Mouse (Mus musculus) limb, embryonic 14.5 days (tissue): ENCODE results near the gene Prrc2b. TPM values are rescaled to one million over a fixed set of nuclear protein-coding genes. Genes with fewer than 3 reads are reported as not detected.

Experiments
- ATAC-seq: fragments of 200-750 bp; cut with Nextera tagmentation; 2 replicates; pipeline ENCODE4 v1.8.0; 2017; ENCODE audit warnings: low read depth, moderate number of reproducible peaks, moderate TSS enrichment; ENCODE audit not compliant: low FRiP score
- DNase-seq: peaks from one replicate; pipeline ENCODE4 v3.0.0-alpha.2; 2015; ENCODE audit warnings: low spot score
- H3K27ac ChIP-seq: fragments of 300-500 bp; sonication (generic); replicated peaks from 2 replicates; pipeline ENCODE4 v1.5.1; 2014; ENCODE audit warnings: low read depth, mild to moderate bottlenecking, low read length, moderate library complexity, mixed read lengths
- H3K27me3 ChIP-seq: fragments of 300-500 bp; sonication (generic); 2 replicates; pipeline ENCODE4 v1.6.1; 2014; ENCODE audit warnings: low read length, mixed read lengths; ENCODE audit not compliant: control insufficient read depth, insufficient read depth
- H3K36me3 ChIP-seq: fragments of 300-500 bp; sonication (generic); 2 replicates; pipeline ENCODE4 v1.6.1; 2014; ENCODE audit warnings: mild to moderate bottlenecking, low read length, moderate library complexity, mixed read lengths; ENCODE audit not compliant: control insufficient read depth, insufficient read depth
- H3K4me1 ChIP-seq: fragments of 300-500 bp; sonication (generic); 2 replicates; pipeline ENCODE4 v1.6.1; 2014; ENCODE audit warnings: antibody characterized with exemption, low read length, mixed read lengths; ENCODE audit not compliant: control insufficient read depth, insufficient read depth
- H3K4me2 ChIP-seq: fragments of 300-500 bp; sonication (generic); replicated peaks from 2 replicates; pipeline ENCODE4 v1.6.1; 2014; ENCODE audit warnings: low read depth, mild to moderate bottlenecking, low read length, moderate library complexity; ENCODE audit not compliant: severe bottlenecking
- H3K4me3 ChIP-seq: fragments of 300-500 bp; sonication (generic); replicated peaks from 2 replicates; pipeline ENCODE4 v1.5.1; 2014; ENCODE audit warnings: low read length
- H3K9ac ChIP-seq: fragments of 300-500 bp; sonication (generic); 2 replicates; pipeline ENCODE4 v1.6.1; 2014; ENCODE audit warnings: mild to moderate bottlenecking, low read depth, low read length, moderate library complexity; ENCODE audit not compliant: severe bottlenecking
- H3K9me3 ChIP-seq: fragments of 300-500 bp; sonication (generic); 2 replicates; pipeline ENCODE4 v1.6.1; 2016; ENCODE audit warnings: low read length; ENCODE audit not compliant: control insufficient read depth
- POLR2A ChIP-seq: fragments of 200-500 bp; IDR thresholded peaks from 2 replicates; pipeline ENCODE4 v1.8.0; 2012; ENCODE audit warnings: inconsistent platforms, mild to moderate bottlenecking, moderate library complexity, borderline replicate concordance; ENCODE audit not compliant: insufficient read depth, insufficient read length; ENCODE audit errors: extremely low read depth
- WGBS: fragments of 180-500 bp; shearing (Covaris S2); extraction: QIAGEN DNeasy Blood & Tissue Kit; methylation state at CpG from one replicate; pipeline ENCODE4 v1.1.7; 2014; 5-methylcytosine and 5-hydroxymethylcytosine counted together
- polyA plus RNA-seq, 2 experiments: library from polyadenylated mRNA; depleted of rRNA in 1 of 2; stranded (reverse) in 1 of 2; unstranded in 1 of 2; fragments of >200 nt; fragmentation: Nextera tagmentation in 1 of 2; extraction: Ambion mirVana in 1 of 2; gene quantifications; 2 replicates each; pipeline versions ENCODE4 v1.2.1 to v1.2.3; 2012 to 2014

The Prrc2b gene
- polyA plus RNA-seq, 2 experiments = 74.6 to 78.2 TPM

- H3K4me2 ChIP-seq = no peak overlapping the region
- no peaks in the 10 kb centered on the region; the same call in 1 of the 2 replicates for H3K36me3 ChIP-seq
- TF ChIP-seq POLR2A = no peak
- DNase-seq = no peak
- ATAC-seq = no peak
- no peaks in the 10 kb centered on the region for H3K27me3 ChIP-seq
- no peak overlapping the region for H3K4me3 ChIP-seq
- H3K4me1 ChIP-seq = peaks cover 22% of the 10 kb centered on the region
- H3K27ac ChIP-seq = no peak overlapping the region
- 86% methylated on average over 11 of the region's 11 CpGs for WGBS
- no peaks in the 10 kb centered on the region for H3K9me3 ChIP-seq
- no peak overlapping the region for H3K9ac ChIP-seq
These were observed 26.6 kb downstream of the Prrc2b start for GRCm38 (mm10) chr2:32177397-32178060.

- no peak overlapping the region for H3K9ac ChIP-seq
- TF ChIP-seq POLR2A = no peak
- H3K4me3 ChIP-seq = no peak overlapping the region
- H3K27me3 ChIP-seq = no peaks in the 10 kb centered on the region
- H3K27ac ChIP-seq = no peak overlapping the region
- H3K4me2 ChIP-seq = no peak overlapping the region
- peaks cover 18% of the 10 kb centered on the region for H3K36me3 ChIP-seq
- ATAC-seq = no peak
- H3K4me1 ChIP-seq = peaks cover 14% of the 10 kb centered on the region
- no peaks in the 10 kb centered on the region for H3K9me3 ChIP-seq
- DNase-seq = no peak
- 61% methylated on average over 6 of the region's 6 CpGs for WGBS
These were observed 28.5 kb downstream of the Prrc2b start for GRCm38 (mm10) chr2:32179363-32179762.

GRCm38 (mm10) chr2:32180127-32180526 lies 29.2 kb downstream of the Prrc2b start:
- 94% methylated on average over 12 of the region's 12 CpGs for WGBS
- no peaks in the 10 kb centered on the region for H3K27me3 ChIP-seq
- H3K27ac ChIP-seq = no peak overlapping the region
- peaks cover 24% of the 10 kb centered on the region for H3K36me3 ChIP-seq
- TF ChIP-seq POLR2A = no peak
- H3K4me2 ChIP-seq = no peak overlapping the region
- H3K4me1 ChIP-seq = peaks cover 7% of the 10 kb centered on the region
- ATAC-seq = no peak
- no peak for DNase-seq
- no peaks in the 10 kb centered on the region for H3K9me3 ChIP-seq
- H3K9ac ChIP-seq = no peak overlapping the region
- no peak overlapping the region for H3K4me3 ChIP-seq

- Histone ChIP-seq H3K4me2 (no peak overlapping the region), H3K9ac (no peak overlapping the region), H3K27ac (no peak overlapping the region), H3K27me3 (no peaks in the 10 kb centered on the region), H3K9me3 (no peaks in the 10 kb centered on the region), H3K4me3 (no peak overlapping the region), H3K4me1 (peaks cover 2% of the 10 kb centered on the region; the same call in 1 of the 2 replicates), H3K36me3 (peaks cover 34% of the 10 kb centered on the region)
- TF ChIP-seq POLR2A = no peak
- DNase-seq (no peak), ATAC-seq (no peak)
- 80% methylated on average over 5 of the region's 5 CpGs for WGBS
These were observed 30.5 kb downstream of the Prrc2b start for GRCm38 (mm10) chr2:32181364-32181763.

GRCm38 (mm10) chr2:32182119-32182518 lies 31.2 kb downstream of the Prrc2b start:
- peaks cover 42% of the 10 kb centered on the region for H3K36me3 ChIP-seq
- H3K27ac ChIP-seq = no peak overlapping the region
- DNase-seq = no peak

More at GRCm38 (mm10) chr2:32182119-32182518, 31.2 kb downstream of the Prrc2b start:
- no peaks in the 10 kb centered on the region for H3K27me3 ChIP-seq
- ATAC-seq = no peak
- H3K4me2 ChIP-seq = no peak overlapping the region
- TF ChIP-seq POLR2A = no peak
- no peaks in the 10 kb centered on the region for H3K9me3 ChIP-seq
- 81% methylated on average over 9 of the region's 9 CpGs for WGBS
- no peak overlapping the region for H3K9ac ChIP-seq
- peaks cover 2% of the 10 kb centered on the region; the same call in 1 of the 2 replicates for H3K4me1 ChIP-seq
- no peak overlapping the region for H3K4me3 ChIP-seq
